Mouse (Mus musculus) embryonic facial prominence, embryonic 14.5 days (tissue): ENCODE measurements around the gene Gm10762. TPM values are rescaled to one million over a fixed set of nuclear protein-coding genes. Genes with fewer than 3 reads are reported as not detected.
A peak's percentile ranks its signal among the peaks of the same experiment; 100 is the strongest.

ENCODE experiments used
- ATAC-seq: fragments of 200-750 bp; cut with Nextera tagmentation; 2 replicates; pipeline ENCODE4 v1.8.0; 2017; ENCODE audit warnings: low read depth, moderate number of reproducible peaks, moderate TSS enrichment
- DNase-seq: peaks from one replicate; pipeline ENCODE4 v3.0.0-alpha.2; 2015; ENCODE audit warnings: low spot score
- H3K27ac ChIP-seq: fragments of 300-500 bp; sonication (generic); replicated peaks from 2 replicates; pipeline ENCODE4 v1.5.1; 2014; ENCODE audit warnings: low read depth, mild to moderate bottlenecking, low read length, moderate library complexity
- H3K27me3 ChIP-seq: fragments of 300-500 bp; sonication (generic); replicated peaks from 2 replicates; pipeline ENCODE4 v1.6.1; 2014; ENCODE audit warnings: low read length; ENCODE audit not compliant: control insufficient read depth, insufficient read depth
- H3K36me3 ChIP-seq: fragments of 300-500 bp; sonication (generic); 2 replicates; pipeline ENCODE4 v1.6.1; 2014; ENCODE audit warnings: low read length, mixed read lengths; ENCODE audit not compliant: control insufficient read depth, insufficient read depth
- H3K4me1 ChIP-seq: fragments of 300-500 bp; sonication (generic); 2 replicates; pipeline ENCODE4 v1.6.1; 2014; ENCODE audit warnings: antibody characterized with exemption, low read length; ENCODE audit not compliant: control insufficient read depth, insufficient read depth
- H3K4me2 ChIP-seq: fragments of 300-500 bp; sonication (generic); 2 replicates; pipeline ENCODE4 v1.6.1; 2014; ENCODE audit warnings: low read depth, mild to moderate bottlenecking, low read length, moderate library complexity, mixed read lengths
- H3K4me3 ChIP-seq: fragments of 300-500 bp; sonication (generic); 2 replicates; pipeline ENCODE4 v1.5.1; 2014; ENCODE audit warnings: low read depth, mild to moderate bottlenecking, low read length
- H3K9ac ChIP-seq: fragments of 300-500 bp; sonication (generic); 2 replicates; pipeline ENCODE4 v1.6.1; 2014; ENCODE audit warnings: low read depth, mild to moderate bottlenecking, low read length, moderate library complexity, mixed read lengths
- H3K9me3 ChIP-seq: fragments of 300-500 bp; sonication (generic); 2 replicates; pipeline ENCODE4 v1.6.1; 2016; ENCODE audit warnings: low read length; ENCODE audit not compliant: control insufficient read depth
- WGBS: fragments of 180-500 bp; shearing (Covaris S2); extraction: QIAGEN DNeasy Blood & Tissue Kit; methylation state at CpG from one replicate; pipeline ENCODE4 v1.1.7; 2014; 5-methylcytosine and 5-hydroxymethylcytosine counted together
- polyA plus RNA-seq: library from polyadenylated mRNA; unstranded; fragments of >200 nt; fragmentation: Nextera tagmentation; extraction: Ambion mirVana; gene quantifications from 2 replicates; pipeline ENCODE4 v1.2.1, GENCODE M21; 2014

The Gm10762 gene
- polyA plus RNA-seq, 1 experiment from 2014 or later, result 15.8 TPM

DNA sequence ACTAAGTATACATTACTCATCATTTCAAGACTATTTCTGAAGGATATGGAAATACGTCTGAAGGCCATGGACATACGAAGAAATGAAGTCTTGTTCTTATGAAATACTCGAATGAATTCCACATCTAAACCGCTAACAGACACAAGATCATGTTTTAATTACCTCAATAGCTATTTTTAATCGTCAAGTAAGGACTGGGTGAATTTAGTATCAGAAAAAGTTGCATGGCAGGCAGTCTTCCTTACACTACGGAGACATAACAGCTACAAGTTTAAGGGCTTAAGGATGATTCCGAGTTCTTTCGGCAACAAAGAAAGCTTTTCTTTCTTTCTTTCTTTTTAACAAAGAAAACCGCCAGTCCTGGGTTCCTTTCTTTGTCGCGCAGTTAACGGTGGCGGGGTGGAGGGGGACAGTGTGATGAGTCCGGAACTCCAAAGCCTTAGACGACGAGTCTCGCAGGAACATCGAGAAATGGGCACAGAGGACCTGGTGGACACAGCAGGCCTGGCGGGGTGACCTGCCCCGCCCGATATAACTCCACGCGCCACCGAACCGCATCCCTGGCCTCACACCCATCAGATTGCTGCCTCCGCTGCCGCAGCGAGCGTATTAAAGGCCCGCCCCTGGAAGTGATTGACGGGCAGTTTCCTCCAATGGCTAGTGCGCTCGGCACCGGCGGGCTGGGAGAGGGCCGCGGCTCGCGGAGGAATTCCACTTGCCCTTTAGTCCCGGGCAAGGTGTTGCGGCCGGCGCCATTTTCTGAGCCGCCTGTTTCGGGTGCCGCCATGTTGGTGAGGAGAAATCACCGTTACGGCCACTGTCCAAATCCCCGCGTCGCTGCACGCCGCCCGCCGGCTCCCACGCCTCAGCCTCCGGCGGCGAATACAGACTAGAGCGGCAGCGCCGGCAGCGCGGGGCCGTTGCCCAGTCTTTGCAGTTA is 614 bp downstream of the Gm10762 start, which contains the start of gene Zc3h6:
Gene Zc3h6 (plus strand): TSS at position 762 of the 940 bp plus-strand sequence.
- ATAC-seq, result peak; percentile 98
- peak within 1 kb of the TSS; percentile 100 for H3K9ac ChIP-seq
- H3K9me3 ChIP-seq, result no peaks in the 10 kb centered on the region
- H3K4me1 ChIP-seq, result 0 out of 2 replicates have a peak, but pooled peaks cover 6% of the 10 kb centered on the region
- WGBS, result 1% methylated on average over 50 of the region's 65 CpGs
- peak within 1 kb of the TSS; percentile 99 for H3K4me3 ChIP-seq
- H3K27ac ChIP-seq, result peak within 1 kb of the TSS; percentile 100
- no peaks in the 10 kb centered on the region for H3K36me3 ChIP-seq
- DNase-seq, result peak; percentile 99
- H3K4me2 ChIP-seq, result peak within 1 kb of the TSS; percentile 60
- H3K27me3 ChIP-seq, result no peaks in the 10 kb centered on the region

DNA sequence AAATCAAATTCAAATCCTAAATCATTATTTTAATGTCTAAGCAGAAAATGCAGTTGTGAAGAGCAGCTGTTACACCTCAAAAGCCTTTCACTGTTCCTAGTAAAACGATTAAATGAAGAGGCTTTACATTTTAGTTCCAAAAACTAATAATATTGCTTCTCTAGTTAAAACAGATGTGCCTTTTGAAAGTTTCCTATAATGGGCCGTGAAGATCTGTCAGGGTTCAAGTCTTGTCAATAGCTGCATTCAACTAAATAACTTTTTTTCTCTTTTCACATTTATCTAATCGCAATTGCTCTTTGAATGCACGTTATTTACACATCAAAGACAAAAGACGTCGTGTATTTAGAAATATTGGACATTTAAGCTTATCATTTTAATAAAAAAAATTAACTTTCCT is 1.3 kb downstream of the Gm10762 start:
- Histone ChIP-seq H3K9ac (peak overlapping the region; percentile 100), H3K4me1 (0 out of 2 replicates have a peak, but pooled peaks cover 6% of the 10 kb centered on the region), H3K36me3 (no peaks in the 10 kb centered on the region), H3K9me3 (no peaks in the 10 kb centered on the region), H3K4me3 (peak overlapping the region; percentile 99), H3K27ac (peak overlapping the region; percentile 100), H3K27me3 (no peaks in the 10 kb centered on the region), H3K4me2 (peak overlapping the region; percentile 60)
- 14% methylated on average over 6 of the region's 6 CpGs for WGBS
- ATAC-seq, result no peak
- peak; percentile 13 for DNase-seq

DNA sequence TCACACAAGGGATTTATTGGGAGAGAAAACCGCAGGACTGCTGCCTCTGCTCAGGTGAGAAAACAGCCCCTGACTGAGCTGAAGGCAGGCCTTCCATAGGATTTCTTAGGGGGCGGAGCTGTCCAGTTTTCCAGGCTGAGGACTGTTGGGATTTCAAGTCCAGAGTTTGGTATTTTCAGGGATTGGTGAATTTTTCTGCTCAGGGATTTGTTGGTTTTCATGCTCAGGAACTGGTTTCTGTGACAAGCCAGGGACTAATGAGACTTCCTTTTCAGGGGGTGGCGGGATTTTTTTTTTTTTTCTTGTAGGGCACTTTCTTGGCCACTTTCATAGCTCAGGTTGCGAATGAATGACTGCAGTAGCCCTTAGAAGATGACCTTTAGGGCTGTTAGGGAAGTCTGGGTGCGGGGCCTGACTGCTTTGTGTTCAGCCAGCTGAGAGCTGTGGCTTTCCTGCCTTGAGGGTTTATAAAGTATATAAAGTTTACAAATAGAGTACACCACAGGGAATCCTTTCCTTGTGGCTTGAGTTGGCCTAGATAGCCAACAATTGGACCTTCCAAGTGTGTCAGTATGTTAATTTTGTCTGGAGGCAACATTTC is 1.9 kb downstream of the Gm10762 start:
- H3K4me2 ChIP-seq, result peak overlapping the region; percentile 60
- H3K27me3 ChIP-seq, result no peaks in the 10 kb centered on the region
- H3K4me3 ChIP-seq, result peak overlapping the region; percentile 99
- no peaks in the 10 kb centered on the region for H3K36me3 ChIP-seq
- peak overlapping the region; percentile 26; the same call in 1 of the 2 replicates for H3K9ac ChIP-seq
- H3K9me3 ChIP-seq, result no peaks in the 10 kb centered on the region
- no peak for ATAC-seq
- H3K27ac ChIP-seq, result peak overlapping the region; percentile 100
- 37% methylated on average over 5 of the region's 5 CpGs for WGBS
- H3K4me1 ChIP-seq, result 0 out of 2 replicates have a peak, but pooled peaks cover 6% of the 10 kb centered on the region
- DNase-seq, result peak; percentile 25

DNA sequence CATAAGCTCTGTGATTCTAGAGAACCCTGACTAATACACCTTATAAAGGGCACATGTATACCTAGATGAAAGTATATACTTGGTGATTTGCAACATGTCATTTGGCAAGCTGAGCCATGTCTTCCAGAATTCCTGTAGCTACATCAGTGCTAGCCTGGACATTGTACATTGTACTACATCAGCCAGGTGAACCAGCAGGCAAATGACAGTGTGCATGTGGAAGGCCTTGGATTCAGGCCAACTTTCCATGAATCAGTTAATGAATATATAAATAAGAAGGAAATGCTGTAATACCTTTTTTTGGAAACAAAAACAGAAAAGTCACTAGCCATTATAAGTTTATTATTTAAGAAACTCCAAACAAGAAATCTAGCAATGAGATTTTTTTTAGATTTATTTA is 13.3 kb downstream of the Gm10762 start:
- ATAC-seq, result no peak
- H3K9ac ChIP-seq, result no peak overlapping the region
- no peak overlapping the region for H3K27ac ChIP-seq
- no peaks in the 10 kb centered on the region for H3K9me3 ChIP-seq
- no peaks in the 10 kb centered on the region for H3K4me1 ChIP-seq
- H3K27me3 ChIP-seq, result no peaks in the 10 kb centered on the region
- no peak for DNase-seq
- no peak overlapping the region for H3K4me2 ChIP-seq
- no peaks in the 10 kb centered on the region for H3K36me3 ChIP-seq
- no peak overlapping the region for H3K4me3 ChIP-seq

DNA sequence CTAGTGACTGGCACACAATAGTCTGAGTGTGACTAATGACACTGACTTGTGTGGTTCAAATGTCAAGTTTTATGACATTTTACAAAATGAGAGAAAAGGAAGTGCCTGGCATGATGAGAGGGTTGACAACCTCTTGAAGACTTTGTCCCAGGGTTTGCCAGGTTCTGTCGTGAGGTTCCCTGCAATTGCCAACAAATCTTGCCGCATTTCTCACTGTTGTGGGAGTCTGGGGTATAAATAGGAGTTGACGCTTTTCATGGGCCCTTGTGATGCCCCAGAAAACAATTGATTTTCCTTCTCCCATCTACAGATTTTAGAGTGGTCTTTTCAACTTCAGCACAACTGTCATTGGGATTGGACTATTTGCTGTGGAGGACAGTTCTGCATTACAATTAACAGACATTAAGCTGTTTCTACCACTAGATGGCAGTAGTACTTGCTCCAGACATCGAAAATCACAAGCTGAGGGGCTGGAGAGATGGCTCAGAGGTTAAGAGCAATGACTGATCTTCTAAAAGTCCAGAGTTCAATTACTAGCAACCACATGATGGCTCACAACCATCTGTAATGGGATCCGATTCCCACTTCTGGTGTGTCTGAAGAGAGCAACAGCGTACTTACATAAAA is 19.4 kb downstream of the Gm10762 start:
- H3K9ac ChIP-seq, result no peak overlapping the region
- no peak overlapping the region for H3K4me2 ChIP-seq
- H3K27ac ChIP-seq, result no peak overlapping the region
- H3K36me3 ChIP-seq, result no peaks in the 10 kb centered on the region
- no peak overlapping the region for H3K4me3 ChIP-seq
- H3K27me3 ChIP-seq, result no peaks in the 10 kb centered on the region
- DNase-seq (peak; percentile 83), ATAC-seq (no peak)
- H3K4me1 ChIP-seq, result no peaks in the 10 kb centered on the region
- WGBS, result 28% methylated on average over 6 of the region's 6 CpGs
- no peaks in the 10 kb centered on the region for H3K9me3 ChIP-seq

DNA sequence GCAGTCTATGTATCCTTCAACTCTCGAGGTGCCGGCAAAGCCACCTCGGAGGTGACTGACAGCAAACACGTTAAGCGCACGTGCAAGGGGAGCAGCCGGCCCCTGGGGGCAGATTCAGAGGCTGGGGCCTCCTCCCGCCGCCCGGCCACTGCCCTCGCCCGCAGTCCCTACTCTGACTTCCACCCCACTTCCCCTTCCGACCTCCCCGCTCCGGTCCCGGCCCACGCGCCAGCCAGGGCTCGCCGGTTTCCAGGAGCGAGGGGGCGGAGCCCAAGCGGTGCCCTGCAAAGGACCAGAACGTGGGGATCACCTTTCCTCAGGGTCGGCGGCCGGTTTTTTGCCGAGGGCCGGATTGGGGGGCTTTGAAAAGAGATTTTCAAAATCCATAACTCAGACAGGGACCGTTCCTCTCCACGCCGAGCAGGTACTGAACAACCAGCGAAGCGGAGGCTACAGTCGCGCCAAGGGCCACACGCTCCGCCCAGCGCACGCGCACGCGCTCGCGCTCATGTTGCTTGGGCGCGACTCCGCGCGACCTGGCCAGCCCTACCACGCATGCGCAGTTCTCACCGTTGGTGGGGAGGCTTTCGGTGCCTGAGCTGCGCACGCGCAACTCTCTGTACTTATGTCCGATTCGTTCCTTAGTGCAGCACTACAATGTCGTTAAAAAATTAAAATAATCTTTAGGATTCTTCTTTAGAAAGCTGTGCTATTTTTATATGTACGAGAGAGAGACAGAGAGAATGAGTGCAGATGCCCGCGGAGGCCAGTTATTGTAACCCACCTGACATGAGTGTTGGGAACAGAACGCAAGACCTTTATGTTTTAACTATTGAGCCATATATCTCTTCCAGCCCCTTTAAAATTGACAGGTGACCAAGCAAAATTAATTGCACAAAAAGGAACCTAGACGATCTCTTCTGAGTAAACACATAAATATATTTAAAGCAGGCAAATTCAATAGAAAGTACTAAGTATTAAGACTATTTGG is 23.7 kb downstream of the Gm10762 start, which contains the start of gene Zc3h8:
Gene Zc3h8 (minus strand): TSS at position 540 of the 991 bp plus-strand sequence.
- ATAC-seq, result peak; percentile 96
- WGBS, result 3% methylated on average over 47 of the region's 65 CpGs

DNA sequence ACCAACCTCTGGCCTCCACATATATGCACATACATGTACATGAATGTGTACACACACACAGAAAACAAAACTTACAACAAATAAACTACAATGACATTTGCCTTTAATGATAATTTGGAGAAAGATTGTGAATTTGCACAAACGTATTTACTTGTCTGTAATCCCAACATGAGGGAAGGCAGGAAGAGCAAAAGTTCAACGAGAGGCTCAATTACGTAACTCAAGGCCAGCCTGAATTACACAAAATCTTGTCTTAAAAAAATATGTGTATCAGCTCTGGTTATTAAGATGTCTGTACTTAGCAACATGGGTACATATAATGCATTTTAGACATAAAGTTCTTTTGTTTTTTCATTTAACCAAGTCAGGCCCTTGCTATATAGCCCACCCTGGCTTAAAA is 31.3 kb downstream of the Gm10762 start:
- ATAC-seq, result no peak
- Histone ChIP-seq H3K9ac (no peak overlapping the region), H3K36me3 (peaks cover 21% of the 10 kb centered on the region), H3K4me2 (no peak overlapping the region), H3K27me3 (no peaks in the 10 kb centered on the region), H3K4me3 (no peak overlapping the region), H3K4me1 (no peaks in the 10 kb centered on the region), H3K27ac (no peak overlapping the region), H3K9me3 (no peaks in the 10 kb centered on the region)
- 79% methylated on average over 3 of the region's 3 CpGs for WGBS
- no peak for DNase-seq

More for the DNA sequence above, 23.7 kb downstream of the Gm10762 start, which contains the start of gene Zc3h8:
- Histone ChIP-seq H3K4me1 (no peaks in the 10 kb centered on the region), H3K4me3 (peak within 1 kb of the TSS; percentile 79), H3K4me2 (peak within 1 kb of the TSS; percentile 87), H3K27ac (peak within 1 kb of the TSS; percentile 76), H3K9me3 (no peaks in the 10 kb centered on the region), H3K9ac (peak within 1 kb of the TSS; percentile 78), H3K36me3 (0 out of 2 replicates have a peak, but pooled peaks cover 11% of the 10 kb centered on the region), H3K27me3 (no peaks in the 10 kb centered on the region)
- peak; percentile 98 for DNase-seq
